Mouse (Mus musculus) layer of hippocampus, postnatal 25 days (tissue): ENCODE data around the gene Cenpt. TPM values are rescaled to one million over a fixed set of nuclear protein-coding genes. Genes with fewer than 3 reads are reported as not detected.

ENCODE experiments used
- DNase-seq, 2 experiments: peaks; one replicate each; pipeline ENCODE4 v3.0.0; 2022; ENCODE audit warnings: mixed read lengths in 2 of 2, low spot score in 1 of 2; ENCODE audit errors: extremely low spot score in 1 of 2
- total RNA-seq, 2 experiments: library from RNA; stranded (reverse); gene quantifications; 2 replicates each; pipeline ENCODE4 v1.2.3; 2021

The Cenpt gene
- 10 to 100 TPM; 13.4 to 15.4 TPM for total RNA-seq

GRCm38 (mm10) chr8:105853178-105853577 lies at the start of gene Cenpt:
Gene Cenpt, minus strand, starts transcription at chr8:105853278.
- DNase-seq, result no peak

- no peak for DNase-seq
Measured at GRCm38 (mm10) chr8:105900941-105901616, 48.0 kb upstream of the Cenpt start.

- DNase-seq, result peak; percentile 94 to 98
Measured at GRCm38 (mm10) chr8:105900180-105900940, 47.3 kb upstream of the Cenpt start, which contains the start of gene Pskh1. Gene Pskh1, plus strand, starts transcription at chr8:105900441.

- DNase-seq, result no peak
Measured at GRCm38 (mm10) chr8:105897801-105898480, 44.9 kb upstream of the Cenpt start.

GRCm38 (mm10) chr8:105893339-105893738 lies 40.3 kb upstream of the Cenpt start, which contains the start of gene Nrn1l:
Gene Nrn1l, plus strand, starts transcription at chr8:105893567.
- peak; percentile 58 to 59 for DNase-seq

- peak in 1 of 2 experiments; percentile 35 for DNase-seq
Measured at GRCm38 (mm10) chr8:105892432-105892831, 39.4 kb upstream of the Cenpt start.

- DNase-seq, result peak; percentile 42 to 51
Measured at GRCm38 (mm10) chr8:105890870-105891269, 37.8 kb upstream of the Cenpt start.

GRCm38 (mm10) chr8:105889756-105890465 lies 36.8 kb upstream of the Cenpt start:
- DNase-seq, result no peak

- DNase-seq, result peak; percentile 82 to 85
Measured at GRCm38 (mm10) chr8:105880754-105881520, 27.9 kb upstream of the Cenpt start, which contains the start of gene Edc4. Gene Edc4, plus strand, starts transcription at chr8:105880881.

- no peak for DNase-seq
Measured at GRCm38 (mm10) chr8:105874301-105874700, 21.2 kb upstream of the Cenpt start.

- no peak for DNase-seq
Measured at GRCm38 (mm10) chr8:105866364-105867029, 13.4 kb upstream of the Cenpt start.

- no peak for DNase-seq
Measured at GRCm38 (mm10) chr8:105861951-105862350, 8.9 kb upstream of the Cenpt start.

- peak; percentile 76 to 85 for DNase-seq
Measured at GRCm38 (mm10) chr8:105860143-105860981, 7.3 kb upstream of the Cenpt start, which contains the start of gene Nutf2. Gene Nutf2, plus strand, starts transcription at chr8:105860580.

- DNase-seq, result no peak
Measured at GRCm38 (mm10) chr8:105859314-105859713, 6.2 kb upstream of the Cenpt start.

- DNase-seq, result no peak
Measured at GRCm38 (mm10) chr8:105858495-105858894, 5.4 kb upstream of the Cenpt start.

GRCm38 (mm10) chr8:105856168-105856835 lies 3.2 kb upstream of the Cenpt start:
- DNase-seq, result peak in 1 of 2 experiments; percentile 8
